Mouse (Mus musculus) spleen, adult 2 months (tissue): ENCODE results near the gene Camta1.

Source experiments
- CTCF ChIP-seq: fragments of 200-500 bp; IDR thresholded peaks from 2 replicates; pipeline ENCODE4 v1.5.1; 2011; ENCODE audit warnings: mild to moderate bottlenecking, inconsistent platforms; ENCODE audit not compliant: insufficient read depth, insufficient read length, insufficient replicate concordance; ENCODE audit errors: extremely low read depth
- POLR2A ChIP-seq: fragments of 200-500 bp; IDR thresholded peaks from 2 replicates; pipeline ENCODE4 v1.6.1; 2011; ENCODE audit warnings: low read depth, low read length, inconsistent platforms

GRCm38 (mm10) chr4:151418344-151418875 lies 443.3 kb downstream of the Camta1 start:
- TF ChIP-seq POLR2A (no peak), CTCF (no peak)
